Mouse (Mus musculus) midbrain, embryonic 11.5 days (tissue): ENCODE measurements at regions not wholly inside any gene's neighbourhood (a gene's known extent, or its start where the extent isn't known, plus 50 kb on each side); places are given as distances from the start of the nearest gene placed in this dataset.

Source experiments
- ATAC-seq: fragments of 200-750 bp; cut with Nextera tagmentation; 2 replicates; pipeline ENCODE4 v1.8.0; 2017; ENCODE audit warnings: moderate TSS enrichment, moderate library complexity; ENCODE audit not compliant: low FRiP score
- DNase-seq: peaks from one replicate; pipeline ENCODE4 v3.0.0; 2015; ENCODE audit warnings: low spot score; ENCODE audit errors: missing footprints
- H3K27ac ChIP-seq: fragments of 300-500 bp; sonication (generic); 2 replicates; pipeline ENCODE4 v1.5.1; 2014; ENCODE audit warnings: low read depth, low read length
- H3K27me3 ChIP-seq: fragments of 300-500 bp; sonication (generic); 2 replicates; pipeline ENCODE4 v1.6.1; 2014; ENCODE audit warnings: mild to moderate bottlenecking, low read length, moderate library complexity, mixed read lengths; ENCODE audit not compliant: control insufficient read depth, insufficient read depth
- H3K36me3 ChIP-seq: fragments of 300-500 bp; sonication (generic); 2 replicates; pipeline ENCODE4 v1.6.1; 2014; ENCODE audit warnings: mild to moderate bottlenecking, low read length, moderate library complexity, mixed read lengths; ENCODE audit not compliant: control insufficient read depth, insufficient read depth
- H3K4me1 ChIP-seq: fragments of 300-500 bp; sonication (generic); 2 replicates; pipeline ENCODE4 v1.6.1; 2014; ENCODE audit warnings: low read length; ENCODE audit not compliant: control insufficient read depth, insufficient read depth
- H3K4me2 ChIP-seq: fragments of 300-500 bp; sonication (generic); 2 replicates; pipeline ENCODE4 v1.6.1; 2014; ENCODE audit warnings: mild to moderate bottlenecking, moderate library complexity
- H3K4me3 ChIP-seq: fragments of 300-500 bp; sonication (generic); 2 replicates; pipeline ENCODE4 v1.5.1; 2014; ENCODE audit warnings: low read depth, low read length
- H3K9ac ChIP-seq: fragments of 300-500 bp; sonication (generic); 2 replicates; pipeline ENCODE4 v1.6.1; 2014; ENCODE audit warnings: low read length
- H3K9me3 ChIP-seq: fragments of 300-500 bp; sonication (generic); 2 replicates; pipeline ENCODE4 v1.6.1; 2016; ENCODE audit warnings: low read length; ENCODE audit not compliant: control insufficient read depth
- WGBS: fragments of 180-500 bp; shearing (Covaris S2); extraction: QIAGEN DNeasy Blood & Tissue Kit; methylation state at CpG from one replicate; pipeline ENCODE4 v1.1.7; 2014; 5-methylcytosine and 5-hydroxymethylcytosine counted together

- no peaks in the 10 kb centered on the region for H3K36me3 ChIP-seq
- ATAC-seq (no peak), DNase-seq (peak; percentile 19)
- no peak overlapping the region for H3K27ac ChIP-seq
- no peaks in the 10 kb centered on the region for H3K4me1 ChIP-seq
- H3K4me3 ChIP-seq = no peak overlapping the region
- no peak overlapping the region for H3K9ac ChIP-seq
- H3K4me2 ChIP-seq = no peak overlapping the region
- no peaks in the 10 kb centered on the region for H3K27me3 ChIP-seq
- H3K9me3 ChIP-seq = no peaks in the 10 kb centered on the region
Observed at GRCm38 (mm10) chr7:111305196-111305595, 222.4 kb upstream of the Eif4g2 start.

- DNase-seq = peak; percentile 76
- no peaks in the 10 kb centered on the region for H3K9me3 ChIP-seq
- H3K4me3 ChIP-seq = no peak overlapping the region
- no peak overlapping the region for H3K9ac ChIP-seq
- H3K36me3 ChIP-seq = no peaks in the 10 kb centered on the region
- WGBS = 73% methylated on average over 16 of the region's 16 CpGs
- ATAC-seq = no peak
- no peak overlapping the region for H3K4me2 ChIP-seq
- no peaks in the 10 kb centered on the region for H3K27me3 ChIP-seq
- H3K27ac ChIP-seq = no peak overlapping the region
- peaks cover 9% of the 10 kb centered on the region for H3K4me1 ChIP-seq
Observed at GRCm38 (mm10) chr7:111301791-111302488, 219.1 kb upstream of the Eif4g2 start.

GRCm38 (mm10) chr7:111297174-111297902 lies 214.5 kb upstream of the Eif4g2 start:
- ATAC-seq = peak; percentile 72; the same call in 1 of the 2 replicates
- H3K27me3 ChIP-seq = no peaks in the 10 kb centered on the region
- no peak overlapping the region for H3K4me3 ChIP-seq
- no peaks in the 10 kb centered on the region for H3K36me3 ChIP-seq
- H3K27ac ChIP-seq = no peak overlapping the region
- peak; percentile 85 for DNase-seq
- H3K4me1 ChIP-seq = peaks cover 9% of the 10 kb centered on the region
- H3K9ac ChIP-seq = no peak overlapping the region
- 71% methylated on average over 9 of the region's 9 CpGs for WGBS
- no peak overlapping the region for H3K4me2 ChIP-seq
- no peaks in the 10 kb centered on the region for H3K9me3 ChIP-seq

GRCm38 (mm10) chr7:111283411-111283955 lies 200.7 kb upstream of the Eif4g2 start:
- no peak for ATAC-seq
- peak; percentile 81 for DNase-seq
- 53% methylated on average over 13 of the region's 13 CpGs for WGBS

GRCm38 (mm10) chr7:111282314-111282713 lies 199.5 kb upstream of the Eif4g2 start:
- H3K27me3 ChIP-seq = no peaks in the 10 kb centered on the region
- H3K4me3 ChIP-seq = no peak overlapping the region
- no peaks in the 10 kb centered on the region; the same call in 1 of the 2 replicates for H3K4me1 ChIP-seq
- 75% methylated on average over 8 of the region's 8 CpGs for WGBS
- H3K4me2 ChIP-seq = no peak overlapping the region
- no peak overlapping the region for H3K27ac ChIP-seq
- no peak for DNase-seq
- no peaks in the 10 kb centered on the region for H3K36me3 ChIP-seq
- no peaks in the 10 kb centered on the region for H3K9me3 ChIP-seq
- H3K9ac ChIP-seq = no peak overlapping the region
- ATAC-seq = no peak

More at GRCm38 (mm10) chr7:111283411-111283955, 200.7 kb upstream of the Eif4g2 start:
- no peak overlapping the region for H3K4me2 ChIP-seq
- no peaks in the 10 kb centered on the region; the same call in 1 of the 2 replicates for H3K4me1 ChIP-seq
- H3K4me3 ChIP-seq = no peak overlapping the region
- no peaks in the 10 kb centered on the region for H3K36me3 ChIP-seq
- no peaks in the 10 kb centered on the region for H3K27me3 ChIP-seq
- H3K9ac ChIP-seq = no peak overlapping the region
- no peak overlapping the region for H3K27ac ChIP-seq
- H3K9me3 ChIP-seq = no peaks in the 10 kb centered on the region

GRCm38 (mm10) chr7:111277703-111278102 lies 194.9 kb upstream of the Eif4g2 start:
- Histone ChIP-seq H3K27me3 (no peaks in the 10 kb centered on the region), H3K36me3 (no peaks in the 10 kb centered on the region), H3K9me3 (no peaks in the 10 kb centered on the region), H3K4me2 (no peak overlapping the region), H3K4me1 (no peaks in the 10 kb centered on the region; the same call in 1 of the 2 replicates), H3K27ac (no peak overlapping the region), H3K4me3 (no peak overlapping the region), H3K9ac (no peak overlapping the region)
- no peak for DNase-seq
- WGBS = 92% methylated on average over 3 of the region's 3 CpGs
- ATAC-seq = no peak

- Histone ChIP-seq H3K4me2 (no peak overlapping the region), H3K36me3 (no peaks in the 10 kb centered on the region), H3K4me3 (no peak overlapping the region), H3K9ac (no peak overlapping the region), H3K9me3 (no peaks in the 10 kb centered on the region), H3K27ac (no peak overlapping the region), H3K4me1 (no peaks in the 10 kb centered on the region), H3K27me3 (no peaks in the 10 kb centered on the region)
- WGBS = 88% methylated on average over 5 of the region's 5 CpGs
- DNase-seq (no peak), ATAC-seq (no peak)
Observed at GRCm38 (mm10) chr7:111273839-111274238, 191.0 kb upstream of the Eif4g2 start.

GRCm38 (mm10) chr7:111270874-111271273 lies 188.0 kb upstream of the Eif4g2 start:
- Histone ChIP-seq H3K4me3 (no peak overlapping the region), H3K9ac (no peak overlapping the region), H3K9me3 (no peaks in the 10 kb centered on the region), H3K4me1 (no peaks in the 10 kb centered on the region), H3K27me3 (no peaks in the 10 kb centered on the region), H3K36me3 (no peaks in the 10 kb centered on the region), H3K4me2 (no peak overlapping the region), H3K27ac (no peak overlapping the region)
- WGBS = 84% methylated on average over 4 of the region's 4 CpGs
- ATAC-seq = no peak
- DNase-seq = no peak

GRCm38 (mm10) chr7:111268197-111268596 lies 185.4 kb upstream of the Eif4g2 start:
- ATAC-seq = no peak
- Histone ChIP-seq H3K9me3 (no peaks in the 10 kb centered on the region), H3K27me3 (no peaks in the 10 kb centered on the region), H3K4me2 (no peak overlapping the region), H3K4me3 (no peak overlapping the region), H3K9ac (no peak overlapping the region), H3K36me3 (no peaks in the 10 kb centered on the region), H3K27ac (no peak overlapping the region), H3K4me1 (no peaks in the 10 kb centered on the region)
- WGBS = 94% methylated on average over 2 of the region's 2 CpGs
- no peak for DNase-seq
